Mouse (Mus musculus): ENCODE data around the gene Med25. TPM values are rescaled to one million over a fixed set of nuclear protein-coding genes. Genes with fewer than 3 reads are reported as not detected.

Gene Med25
- polyA plus RNA-seq, 1 experiment = 25.4 TPM

GRCm38 (mm10) chr7:44832763-44833162 is 59.7 kb downstream of the Med25 start:
- Histone ChIP-seq H3K4me1 (ENCODE audit: control insufficient read depth, insufficient read depth, low read length) (peaks cover 1% of the 10 kb centered on the region), H3K4me3 (replicated peaks; ENCODE audit: control insufficient read depth, low read depth, low read length) (no peak overlapping the region), H3K27ac (ENCODE audit: control insufficient read depth, insufficient read depth, low read depth, low read length, poor library complexity) (no peak overlapping the region)
- 77% methylated on average over 4 of the region's 4 CpGs for WGBS
- TF ChIP-seq CTCF (IDR thresholded peaks at IDR 0.05; ENCODE audit: control insufficient read depth, insufficient read depth, low read length) (no peak), POLR2A (IDR thresholded peaks at IDR 0.05; ENCODE audit: borderline replicate concordance, control insufficient read depth, low read depth, low read length) (no peak)

- no peak overlapping the region for H3K27ac ChIP-seq (ENCODE audit: control insufficient read depth, insufficient read depth, low read depth, low read length, poor library complexity)
- no peak overlapping the region for H3K4me3 ChIP-seq (replicated peaks; ENCODE audit: control insufficient read depth, low read depth, low read length)
- H3K4me1 ChIP-seq (ENCODE audit: control insufficient read depth, insufficient read depth, low read length) = no peaks in the 10 kb centered on the region; the same call in none of the 2 replicates
- WGBS = 83% methylated on average over 5 of the region's 5 CpGs
- TF ChIP-seq POLR2A (IDR thresholded peaks at IDR 0.05; ENCODE audit: borderline replicate concordance, control insufficient read depth, low read depth, low read length) (no peak), CTCF (IDR thresholded peaks at IDR 0.05; ENCODE audit: control insufficient read depth, insufficient read depth, low read length) (no peak)
These were observed 63.8 kb downstream of the Med25 start for GRCm38 (mm10) chr7:44828706-44829105.

- TF ChIP-seq CTCF (IDR thresholded peaks at IDR 0.05; ENCODE audit: control insufficient read depth, insufficient read depth, low read length) = no peak
- no peak for TF ChIP-seq POLR2A (IDR thresholded peaks at IDR 0.05; ENCODE audit: borderline replicate concordance, control insufficient read depth, low read depth, low read length)
- H3K4me1 ChIP-seq (ENCODE audit: control insufficient read depth, insufficient read depth, low read length) = peaks cover 1% of the 10 kb centered on the region
- 62% methylated on average over 3 of the region's 3 CpGs for WGBS
- H3K4me3 ChIP-seq (replicated peaks; ENCODE audit: control insufficient read depth, low read depth, low read length) = no peak overlapping the region
- no peak overlapping the region for H3K27ac ChIP-seq (ENCODE audit: control insufficient read depth, insufficient read depth, low read depth, low read length, poor library complexity)
These were observed 65.7 kb downstream of the Med25 start for GRCm38 (mm10) chr7:44826771-44827170.

Other genes with a start within 250 kb of the Med25 start
- 0.41 TPM in 1 of 2 replicates, not detected in the other for gene Myh14, start 221.9 kb downstream of the Med25 start, polyA plus RNA-seq (2011; ENCODE audit: insufficient read depth, insufficient read length, low replicate concordance, missing spikeins)
- not detected in 2 replicates for gene Izumo2, start 184.0 kb downstream of the Med25 start, polyA plus RNA-seq (2011; ENCODE audit: insufficient read depth, insufficient read length, low replicate concordance, missing spikeins)
- gene Vrk3, start 144.3 kb downstream of the Med25 start, polyA plus RNA-seq (2011; ENCODE audit: insufficient read depth, insufficient read length, low replicate concordance, missing spikeins) = 21.6 and 33.6 TPM in 2 replicates
- 0.99 and 2.3 TPM in 2 replicates for gene Zfp473, start 141.7 kb downstream of the Med25 start, polyA plus RNA-seq (2011; ENCODE audit: insufficient read depth, insufficient read length, low replicate concordance, missing spikeins)
- 24.0 and 44.7 TPM in 2 replicates for gene Nup62, start 76.6 kb downstream of the Med25 start, polyA plus RNA-seq (2011; ENCODE audit: insufficient read depth, insufficient read length, low replicate concordance, missing spikeins)
- 4.2 and 24.8 TPM in 2 replicates for gene Il4i1, start 76.3 kb downstream of the Med25 start, polyA plus RNA-seq (2011; ENCODE audit: insufficient read depth, insufficient read length, low replicate concordance, missing spikeins)
- gene Atf5, start 76.1 kb downstream of the Med25 start, polyA plus RNA-seq (2011; ENCODE audit: insufficient read depth, insufficient read length, low replicate concordance, missing spikeins) = 24.5 and 32.7 TPM in 2 replicates
- gene Akt1s1, start 43.7 kb downstream of the Med25 start, polyA plus RNA-seq (2011; ENCODE audit: insufficient read depth, insufficient read length, low replicate concordance, missing spikeins) = 28.2 and 48.0 TPM in 2 replicates
- 24.5 and 49.2 TPM in 2 replicates for gene Tbc1d17, start 43.6 kb downstream of the Med25 start, polyA plus RNA-seq (2011; ENCODE audit: insufficient read depth, insufficient read length, low replicate concordance, missing spikeins)
- 97.5 and 261 TPM in 2 replicates for gene Pnkp, start 35.6 kb downstream of the Med25 start, polyA plus RNA-seq (2011; ENCODE audit: insufficient read depth, insufficient read length, low replicate concordance, missing spikeins)
- 51.3 and 96.4 TPM in 2 replicates for gene Ptov1, start 22.9 kb downstream of the Med25 start, polyA plus RNA-seq (2011; ENCODE audit: insufficient read depth, insufficient read length, low replicate concordance, missing spikeins)
- gene Fuz, start 3.4 kb upstream of the Med25 start, polyA plus RNA-seq (2011; ENCODE audit: insufficient read depth, insufficient read length, low replicate concordance, missing spikeins) = 7.0 and 21.8 TPM in 2 replicates
- gene Ap2a1, start 36.8 kb upstream of the Med25 start, polyA plus RNA-seq (2011; ENCODE audit: insufficient read depth, insufficient read length, low replicate concordance, missing spikeins) = 43.5 and 60.3 TPM in 2 replicates
- gene Tsks, start 50.5 kb upstream of the Med25 start, polyA plus RNA-seq (2011; ENCODE audit: insufficient read depth, insufficient read length, low replicate concordance, missing spikeins) = not detected in 2 replicates
- gene Cpt1c, start 82.1 kb upstream of the Med25 start, polyA plus RNA-seq (2011; ENCODE audit: insufficient read depth, insufficient read length, low replicate concordance, missing spikeins) = 6.5 TPM in 2 replicates
- gene Prmt1, start 93.9 kb upstream of the Med25 start, polyA plus RNA-seq (2011; ENCODE audit: insufficient read depth, insufficient read length, low replicate concordance, missing spikeins) = 192 and 337 TPM in 2 replicates
- gene Irf3, start 104.9 kb upstream of the Med25 start, polyA plus RNA-seq (2011; ENCODE audit: insufficient read depth, insufficient read length, low replicate concordance, missing spikeins) = 71.4 and 165 TPM in 2 replicates
- 28.9 and 40.8 TPM in 2 replicates for gene Bcl2l12, start 106.0 kb upstream of the Med25 start, polyA plus RNA-seq (2011; ENCODE audit: insufficient read depth, insufficient read length, low replicate concordance, missing spikeins)
- gene Scaf1, start 123.7 kb upstream of the Med25 start, polyA plus RNA-seq (2011; ENCODE audit: insufficient read depth, insufficient read length, low replicate concordance, missing spikeins) = 45.6 and 72.1 TPM in 2 replicates
- 11.0 and 14.9 TPM in 2 replicates for gene Rras, start 125.2 kb upstream of the Med25 start, polyA plus RNA-seq (2011; ENCODE audit: insufficient read depth, insufficient read length, low replicate concordance, missing spikeins)
- gene Prr12, start 160.2 kb upstream of the Med25 start, polyA plus RNA-seq (2011; ENCODE audit: insufficient read depth, insufficient read length, low replicate concordance, missing spikeins) = 8.6 and 14.3 TPM in 2 replicates
- gene Nosip, start 169.7 kb upstream of the Med25 start, polyA plus RNA-seq (2011; ENCODE audit: insufficient read depth, insufficient read length, low replicate concordance, missing spikeins) = 31.8 and 44.8 TPM in 2 replicates
- gene Prrg2, start 170.0 kb upstream of the Med25 start, polyA plus RNA-seq (2011; ENCODE audit: insufficient read depth, insufficient read length, low replicate concordance, missing spikeins) = 13.8 and 18.2 TPM in 2 replicates
- 10.6 and 16.0 TPM in 2 replicates for gene Rcn3, start 199.5 kb upstream of the Med25 start, polyA plus RNA-seq (2011; ENCODE audit: insufficient read depth, insufficient read length, low replicate concordance, missing spikeins)
- 13.9 and 19.1 TPM in 2 replicates for gene Fcgrt, start 211.1 kb upstream of the Med25 start, polyA plus RNA-seq (2011; ENCODE audit: insufficient read depth, insufficient read length, low replicate concordance, missing spikeins)
- 982 and 1,240 TPM in 2 replicates for gene Rps11, start 231.7 kb upstream of the Med25 start, polyA plus RNA-seq (2011; ENCODE audit: insufficient read depth, insufficient read length, low replicate concordance, missing spikeins)
- gene Rpl13a, start 236.0 kb upstream of the Med25 start, polyA plus RNA-seq (2011; ENCODE audit: insufficient read depth, insufficient read length, low replicate concordance, missing spikeins) = 2,527 and 4,441 TPM in 2 replicates
- gene Gm45713, start 243.5 kb upstream of the Med25 start, polyA plus RNA-seq (2011; ENCODE audit: insufficient read depth, insufficient read length, low replicate concordance, missing spikeins) = not detected in 2 replicates
- 32.5 and 85.0 TPM in 2 replicates for gene Flt3l, start 243.7 kb upstream of the Med25 start, polyA plus RNA-seq (2011; ENCODE audit: insufficient read depth, insufficient read length, low replicate concordance, missing spikeins)

Data from bone marrow, adult 2 months (tissue).